Mouse (Mus musculus) liver, embryonic 14.5 days (tissue): ENCODE measurements at regions not wholly inside any gene's neighbourhood (a gene's known extent, or its start where the extent isn't known, plus 50 kb on each side); places are given as distances from the start of the nearest gene placed in this dataset.

Experiments
- ATAC-seq: fragments of 200-750 bp; cut with Nextera tagmentation; 2 replicates; pipeline ENCODE4 v1.8.0; 2017; ENCODE audit warnings: moderate number of reproducible peaks, mild to moderate bottlenecking, moderate library complexity; ENCODE audit not compliant: insufficient read depth
- DNase-seq, 3 experiments: peaks; one replicate each; pipeline ENCODE4 v3.0.0-alpha.2; 2012 to 2013; ENCODE audit warnings: low read depth in 3 of 3, low spot score in 3 of 3
- H3K27ac ChIP-seq: fragments of 300-500 bp; sonication (generic); 2 replicates; pipeline ENCODE4 v1.5.1; 2014; ENCODE audit warnings: moderate library complexity, mild to moderate bottlenecking, control low read depth, inconsistent platforms
- H3K27me3 ChIP-seq: fragments of 300-500 bp; sonication (generic); 2 replicates; pipeline ENCODE4 v1.6.1; 2014; ENCODE audit warnings: mild to moderate bottlenecking, low read length, moderate library complexity; ENCODE audit not compliant: control insufficient read depth, insufficient read depth
- H3K36me3 ChIP-seq: fragments of 300-500 bp; sonication (generic); replicated peaks from 2 replicates; pipeline ENCODE4 v1.6.1; 2014; ENCODE audit warnings: low read depth; ENCODE audit not compliant: control insufficient read depth, insufficient read depth
- H3K4me1 ChIP-seq, 2 experiments: fragments of 200-500 bp in 1 of 2; fragments of 300-500 bp in 1 of 2; sonication (generic) in 1 of 2; replicated peaks; 2 replicates each; pipeline ENCODE4 v1.6.1; 2012 to 2014; ENCODE audit warnings: antibody characterized with exemption in 1 of 2, inconsistent platforms in 1 of 2, low read length in 1 of 2; ENCODE audit not compliant: control insufficient read depth in 2 of 2, insufficient read depth in 2 of 2
- H3K4me2 ChIP-seq: fragments of 300-500 bp; sonication (generic); 2 replicates; pipeline ENCODE4 v1.6.1; 2014; ENCODE audit warnings: low read depth, mild to moderate bottlenecking, control low read depth, moderate library complexity
- H3K4me3 ChIP-seq, 2 experiments: fragments of 200-500 bp in 1 of 2; fragments of 300-500 bp in 1 of 2; sonication (generic) in 1 of 2; 2 replicates each; pipeline ENCODE4 v1.5.1; 2012 to 2014; ENCODE audit warnings: low read depth in 2 of 2, low read length in 2 of 2, mild to moderate bottlenecking in 2 of 2, control low read depth in 1 of 2, inconsistent platforms in 1 of 2, moderate library complexity in 1 of 2; ENCODE audit not compliant: insufficient read depth in 1 of 2
- H3K9ac ChIP-seq: fragments of 300-500 bp; sonication (generic); replicated peaks from 2 replicates; pipeline ENCODE4 v1.6.1; 2014; ENCODE audit warnings: mild to moderate bottlenecking, control low read depth, moderate library complexity
- H3K9me3 ChIP-seq: fragments of 300-500 bp; sonication (generic); 2 replicates; pipeline ENCODE4 v1.6.1; 2016; ENCODE audit warnings: low read length, mixed read lengths; ENCODE audit not compliant: control insufficient read depth
- CTCF ChIP-seq: IDR thresholded peaks from 2 replicates; pipeline ENCODE4 v1.5.1; 2016; ENCODE audit warnings: antibody characterized with exemption, low read depth, control low read depth
- EP300 ChIP-seq: IDR thresholded peaks from 2 replicates; pipeline ENCODE4 v1.6.1; 2016; ENCODE audit warnings: antibody characterized with exemption, low read depth
- WGBS: fragments of 180-500 bp; shearing (Covaris S2); extraction: QIAGEN DNeasy Blood & Tissue Kit; methylation state at CpG from one replicate; pipeline ENCODE4 v1.1.7; 2014; ENCODE audit not compliant: insufficient replicate concordance; 5-methylcytosine and 5-hydroxymethylcytosine counted together

DNA sequence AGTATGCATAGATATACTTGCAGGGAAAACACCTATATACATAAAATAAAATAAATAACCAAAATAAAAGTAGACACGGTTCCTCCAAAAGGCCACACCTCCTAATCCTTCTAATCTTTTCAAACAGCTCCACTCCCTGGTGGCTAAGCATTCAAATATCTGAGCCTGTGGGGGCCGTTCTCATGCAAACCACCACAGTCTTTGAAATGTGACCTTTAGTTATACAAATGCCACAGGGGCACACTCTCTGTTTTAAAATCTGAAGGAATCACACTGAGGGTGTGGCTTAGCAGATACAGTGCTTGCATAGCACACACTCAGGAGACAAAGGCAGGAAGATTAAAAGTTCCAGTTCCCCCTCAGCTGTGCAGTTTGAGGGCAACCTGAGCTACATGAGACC is 50.4 kb upstream of the Col13a1 start:
- Histone ChIP-seq H3K4me1 (no peaks in the 10 kb centered on the region), H3K36me3 (no peaks in the 10 kb centered on the region), H3K27ac (no peak overlapping the region), H3K4me3 (no peak overlapping the region), H3K9me3 (no peaks in the 10 kb centered on the region), H3K27me3 (no peaks in the 10 kb centered on the region), H3K4me2 (no peak overlapping the region), H3K9ac (no peak overlapping the region)
- 59% methylated on average over 2 of the region's 2 CpGs for WGBS
- TF ChIP-seq CTCF: no peak
- no peak for TF ChIP-seq EP300
- no peak for ATAC-seq
- no peak for DNase-seq
